Mouse (Mus musculus) embryonic facial prominence, embryonic 15.5 days (tissue): Measurements from ENCODE around the gene Lage3. TPM values are rescaled to one million over a fixed set of nuclear protein-coding genes. Genes with fewer than 3 reads are reported as not detected.
"Not testable (repeated sequence)": the region's sequence is repeated elsewhere in the genome, so short reads cannot be mapped to it uniquely, and the experiment has no call there.

Experiments used
- ATAC-seq: fragments of 200-750 bp; cut with Nextera tagmentation; 2 replicates; pipeline ENCODE4 v1.8.0; 2017; ENCODE audit warnings: low read depth, moderate TSS enrichment; ENCODE audit not compliant: insufficient number of reproducible peaks, low FRiP score, low TSS enrichment
- H3K27ac ChIP-seq: fragments of 300-500 bp; sonication (generic); replicated peaks from 2 replicates; pipeline ENCODE4 v1.5.1; 2015; ENCODE audit warnings: mild to moderate bottlenecking, inconsistent platforms
- H3K27me3 ChIP-seq: fragments of 300-500 bp; sonication (generic); 2 replicates; pipeline ENCODE4 v1.6.1; 2015; ENCODE audit warnings: inconsistent platforms
- H3K36me3 ChIP-seq: fragments of 300-500 bp; sonication (generic); 2 replicates; pipeline ENCODE4 v1.6.1; 2015; ENCODE audit warnings: mild to moderate bottlenecking, inconsistent platforms
- H3K4me1 ChIP-seq: fragments of 300-500 bp; sonication (generic); 2 replicates; pipeline ENCODE4 v1.6.1; 2015; ENCODE audit warnings: inconsistent platforms
- H3K4me2 ChIP-seq: fragments of 300-500 bp; sonication (generic); replicated peaks from 2 replicates; pipeline ENCODE4 v1.6.1; 2015; ENCODE audit warnings: mild to moderate bottlenecking, inconsistent platforms
- H3K4me3 ChIP-seq: fragments of 300-500 bp; sonication (generic); replicated peaks from 2 replicates; pipeline ENCODE4 v1.5.1; 2015; ENCODE audit warnings: mild to moderate bottlenecking, inconsistent platforms
- H3K9ac ChIP-seq: fragments of 300-500 bp; sonication (generic); 2 replicates; pipeline ENCODE4 v1.6.1; 2015; ENCODE audit warnings: inconsistent platforms
- H3K9me3 ChIP-seq: fragments of 300-500 bp; sonication (generic); replicated peaks from 2 replicates; pipeline ENCODE4 v1.6.1; 2016; ENCODE audit warnings: inconsistent platforms
- WGBS: fragments of 180-500 bp; shearing (Covaris S2); methylation state at CpG from one replicate; pipeline ENCODE4 v1.1.7; 2015; 5-methylcytosine and 5-hydroxymethylcytosine counted together
- polyA plus RNA-seq: library from polyadenylated mRNA; unstranded; fragments of >200 nt; fragmentation: Nextera tagmentation; extraction: Ambion mirVana; gene quantifications from 2 replicates; pipeline ENCODE4 v1.2.1, GENCODE M21; 2015

The Lage3 gene
- polyA plus RNA-seq = 96.2 and 101 TPM in 2 replicates

DNA sequence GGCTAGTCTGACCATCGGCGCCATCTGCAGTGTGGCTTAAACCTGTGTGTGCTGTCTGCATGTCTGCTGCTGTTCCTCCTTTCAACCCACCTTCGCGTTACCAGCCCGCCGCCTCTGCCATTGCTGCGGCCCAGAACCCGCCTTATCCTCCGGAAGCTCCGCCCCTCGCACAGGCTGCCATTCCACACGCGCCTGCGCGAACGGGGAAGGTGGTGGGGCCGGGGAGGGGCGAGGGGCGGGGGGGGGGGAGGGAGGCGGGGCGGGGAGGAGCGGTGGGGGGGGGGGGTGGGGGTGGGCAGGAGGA, at the start of gene Lage3:
Gene Lage3, minus strand, starts transcription at position 152 of the 304 bp plus-strand sequence.
- H3K27ac ChIP-seq = peak within 1 kb of the TSS; percentile 22; the same call in 1 of the 2 replicates
- H3K27me3 ChIP-seq = no peaks in the 10 kb centered on the region
- H3K9ac ChIP-seq = peak within 1 kb of the TSS; percentile 35
- H3K4me3 ChIP-seq = peak within 1 kb of the TSS; percentile 48
- peak; percentile 67; the same call in 1 of the 2 replicates for ATAC-seq
- 30% methylated on average over 16 of the region's 22 CpGs for WGBS
- H3K4me1 ChIP-seq = no peaks in the 10 kb centered on the region
- H3K36me3 ChIP-seq = no peaks in the 10 kb centered on the region
- no peaks in the 10 kb centered on the region for H3K9me3 ChIP-seq
- H3K4me2 ChIP-seq = peak within 1 kb of the TSS; percentile 53

- Histone ChIP-seq H3K4me2 (no peak overlapping the region), H3K9me3 (no peaks in the 10 kb centered on the region), H3K4me3 (no peak overlapping the region), H3K9ac (no peak overlapping the region), H3K27ac (no peak overlapping the region), H3K27me3 (no peaks in the 10 kb centered on the region), H3K4me1 (no peaks in the 10 kb centered on the region), H3K36me3 (no peaks in the 10 kb centered on the region)
- 88% methylated on average over 3 of the region's 3 CpGs for WGBS
- no peak for ATAC-seq
These were observed 46.7 kb upstream of the Lage3 start for GRCm38 (mm10) chrX:74400136-74400535.

GRCm38 (mm10) chrX:74392535-74393443, 39.4 kb upstream of the Lage3 start, which contains the start of the genes Fam3a and Ikbkg:
Fam3a (minus strand) TSS chrX:74393272.
Ikbkg (plus strand) TSS chrX:74393290.
- 21% methylated on average over 30 of the region's 30 CpGs for WGBS
- H3K9ac ChIP-seq = peak within 1 kb of the TSS; percentile 50
- no peaks in the 10 kb centered on the region for H3K27me3 ChIP-seq
- H3K4me1 ChIP-seq = 0 out of 2 replicates have a peak, but pooled peaks cover 4% of the 10 kb centered on the region
- peak; percentile 100 for ATAC-seq
- H3K9me3 ChIP-seq = no peaks in the 10 kb centered on the region
- peak within 1 kb of the TSS; percentile 56 for H3K4me3 ChIP-seq
- peak within 1 kb of the TSS; percentile 51 for H3K4me2 ChIP-seq
- H3K36me3 ChIP-seq = no peaks in the 10 kb centered on the region
- peak within 1 kb of the TSS; percentile 82 for H3K27ac ChIP-seq

GRCm38 (mm10) chrX:74388153-74388552, 34.7 kb upstream of the Lage3 start:
- no peak overlapping the region for H3K4me2 ChIP-seq

GRCm38 (mm10) chrX:74384451-74384850, 31.0 kb upstream of the Lage3 start:
- Histone ChIP-seq H3K27ac (no peak overlapping the region), H3K4me3 (no peak overlapping the region), H3K4me1 (no peaks in the 10 kb centered on the region), H3K36me3 (no peaks in the 10 kb centered on the region), H3K4me2 (no peak overlapping the region), H3K9me3 (no peaks in the 10 kb centered on the region), H3K9ac (no peak overlapping the region), H3K27me3 (no peaks in the 10 kb centered on the region)
- 52% methylated on average over 2 of the region's 2 CpGs for WGBS
- no peak for ATAC-seq

More at GRCm38 (mm10) chrX:74388153-74388552, 34.7 kb upstream of the Lage3 start:
- Histone ChIP-seq H3K4me1 (0 out of 2 replicates have a peak, but pooled peaks cover 4% of the 10 kb centered on the region), H3K27ac (no peak overlapping the region), H3K4me3 (no peak overlapping the region), H3K9ac (no peak overlapping the region), H3K9me3 (no peaks in the 10 kb centered on the region), H3K27me3 (no peaks in the 10 kb centered on the region), H3K36me3 (no peaks in the 10 kb centered on the region)
- no peak for ATAC-seq

- H3K9me3 ChIP-seq = no peaks in the 10 kb centered on the region
- H3K9ac ChIP-seq = 0 out of 2 replicates have a peak within 1 kb of the TSS, but pooled peaks have one; percentile 23
- H3K27ac ChIP-seq = no peak within 1 kb of the TSS
- ATAC-seq = peak; percentile 88
- peak within 1 kb of the TSS; percentile 55 for H3K4me2 ChIP-seq
- H3K4me1 ChIP-seq = no peaks in the 10 kb centered on the region
- H3K4me3 ChIP-seq = peak within 1 kb of the TSS; percentile 53
- WGBS = 20% methylated on average over 32 of the region's 32 CpGs
- no peaks in the 10 kb centered on the region for H3K27me3 ChIP-seq
- no peaks in the 10 kb centered on the region for H3K36me3 ChIP-seq
These were observed 19.6 kb upstream of the Lage3 start, which contains the start of the genes Ubl4a and Slc10a3 for GRCm38 (mm10) chrX:74372888-74373549. Ubl4a (minus strand) TSS chrX:74373218. Slc10a3 (minus strand) TSS chrX:74373349.

GRCm38 (mm10) chrX:74368209-74368909, 14.9 kb upstream of the Lage3 start:
- Histone ChIP-seq H3K4me2 (peak overlapping the region; percentile 51), H3K36me3 (0 out of 2 replicates have a peak, but pooled peaks cover 8% of the 10 kb centered on the region), H3K9ac (peak overlapping the region; percentile 42), H3K9me3 (no peaks in the 10 kb centered on the region), H3K4me3 (peak overlapping the region; percentile 57), H3K27ac (peak overlapping the region; percentile 72), H3K27me3 (no peaks in the 10 kb centered on the region), H3K4me1 (peaks cover 3% of the 10 kb centered on the region; the same call in 1 of the 2 replicates)
- WGBS = 20% methylated on average over 47 of the region's 49 CpGs
- peak; percentile 86 for ATAC-seq

- peak overlapping the region; percentile 42; the same call in 1 of the 2 replicates for H3K9ac ChIP-seq
- 59% methylated on average over 10 of the region's 10 CpGs for WGBS
- H3K36me3 ChIP-seq = 0 out of 2 replicates have a peak, but pooled peaks cover 8% of the 10 kb centered on the region
- ATAC-seq = no peak
- peak overlapping the region; percentile 51 for H3K4me2 ChIP-seq
- no peaks in the 10 kb centered on the region for H3K27me3 ChIP-seq
- no peak overlapping the region for H3K27ac ChIP-seq
- H3K9me3 ChIP-seq = no peaks in the 10 kb centered on the region
- H3K4me3 ChIP-seq = peak overlapping the region; percentile 57
- H3K4me1 ChIP-seq = peaks cover 3% of the 10 kb centered on the region; the same call in 1 of the 2 replicates
These were observed 14.1 kb upstream of the Lage3 start for GRCm38 (mm10) chrX:74367512-74367911.

DNA sequence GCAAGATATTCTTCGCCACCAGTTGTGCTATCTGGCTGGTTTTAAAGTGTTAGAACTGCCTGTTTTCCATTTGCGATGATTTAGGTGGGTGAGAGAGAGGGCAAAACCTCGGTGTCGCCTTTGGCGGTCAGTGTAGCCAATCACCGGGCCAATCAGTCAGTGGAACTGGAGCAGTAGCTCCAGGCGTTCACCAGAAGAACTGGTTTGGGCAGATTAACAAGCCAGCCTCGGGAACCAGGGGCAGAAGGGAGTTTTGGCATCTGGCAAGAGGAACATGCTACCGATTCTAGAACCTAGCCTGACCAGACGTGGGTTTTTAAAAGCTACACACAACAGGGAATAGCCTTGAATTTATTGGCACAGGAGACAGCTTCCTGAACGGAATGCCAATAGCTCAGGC, 5.8 kb upstream of the Lage3 start:
- Histone ChIP-seq H3K9me3 (no peaks in the 10 kb centered on the region), H3K36me3 (no peaks in the 10 kb centered on the region), H3K4me3 (no peak overlapping the region), H3K9ac (no peak overlapping the region), H3K4me1 (no peaks in the 10 kb centered on the region), H3K27me3 (no peaks in the 10 kb centered on the region), H3K4me2 (no peak overlapping the region), H3K27ac (no peak overlapping the region)
- WGBS = 38% methylated on average over 11 of the region's 11 CpGs
- no peak for ATAC-seq

DNA sequence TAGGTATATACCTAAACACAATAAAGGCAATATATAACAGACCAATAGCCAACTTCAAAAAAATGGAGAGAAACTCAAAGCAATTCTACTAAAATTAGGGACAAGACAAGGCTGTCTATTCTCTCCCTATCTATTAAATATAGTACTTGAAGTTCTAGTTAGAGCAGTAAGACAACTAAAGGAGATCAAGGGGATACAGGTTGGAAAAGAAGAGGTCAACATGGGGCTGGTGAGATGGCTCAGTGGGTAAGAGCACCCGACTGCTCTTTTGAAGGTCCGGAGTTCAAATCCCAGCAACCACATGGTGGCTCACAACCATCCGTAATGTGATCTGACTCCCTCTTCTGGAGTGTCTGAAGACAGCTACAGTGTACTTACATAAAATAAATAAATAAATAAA, 3.7 kb upstream of the Lage3 start:
- H3K36me3 ChIP-seq, H3K27ac ChIP-seq, ATAC-seq, H3K4me3 ChIP-seq, H3K9ac ChIP-seq, H3K4me2 ChIP-seq, H3K4me1 ChIP-seq, H3K9me3 ChIP-seq, H3K27me3 ChIP-seq: not testable (repeated sequence)
- 92% methylated on average over 3 of the region's 3 CpGs for WGBS
